Mouse (Mus musculus) brain, embryonic 18.5 days (tissue): ENCODE results near the gene Rps15a.

Experiments
- DNase-seq: peaks from one replicate; pipeline ENCODE4 v3.0.0-alpha.2; 2012; ENCODE audit warnings: low read depth, low spot score

The Rps15a gene

GRCm38 (mm10) chr7:118116787-118117538, 975 bp upstream of the Rps15a start:
- no peak for DNase-seq

GRCm38 (mm10) chr7:118115533-118115876, 483 bp downstream of the Rps15a start:
- no peak for DNase-seq

- no peak for DNase-seq
Measured at GRCm38 (mm10) chr7:118113541-118114297, 2.3 kb downstream of the Rps15a start.

- no peak for DNase-seq
Measured at GRCm38 (mm10) chr7:118111128-118111527, 4.9 kb downstream of the Rps15a start.

- DNase-seq, result no peak
Measured at GRCm38 (mm10) chr7:118107671-118108070, 8.3 kb downstream of the Rps15a start.

- no peak for DNase-seq
Measured at GRCm38 (mm10) chr7:118104458-118105052, 11.4 kb downstream of the Rps15a start.

- no peak for DNase-seq
Measured at GRCm38 (mm10) chr7:118103462-118104379, 12.3 kb downstream of the Rps15a start.

- no peak for DNase-seq
Measured at GRCm38 (mm10) chr7:118102678-118103461, 13.1 kb downstream of the Rps15a start.

- DNase-seq, result peak; percentile 45
Measured at GRCm38 (mm10) chr7:118102231-118102630, 13.8 kb downstream of the Rps15a start.

- DNase-seq, result no peak
Measured at GRCm38 (mm10) chr7:118097615-118098014, 18.4 kb downstream of the Rps15a start.

- no peak for DNase-seq
Measured at GRCm38 (mm10) chr7:118079987-118080386, 36.0 kb downstream of the Rps15a start.

GRCm38 (mm10) chr7:118079097-118079496, 36.9 kb downstream of the Rps15a start:
- no peak for DNase-seq

- DNase-seq, result no peak
Measured at GRCm38 (mm10) chr7:118067261-118067660, 48.7 kb downstream of the Rps15a start.

GRCm38 (mm10) chr7:118056300-118056699, 59.7 kb downstream of the Rps15a start:
- DNase-seq, result no peak
